Comparison of ENCODE assay signal across 19 mouse cellular contexts in genomic region chr13:32426199-32426598, GRCm38 (mm10).
DNase-seq lines count a peak whose midpoint lies in the region; ATAC-seq lines count a peak whose summit lies in the region.
"Had no signal": no experiment of that assay in that cellular context is flagged by ENCODE, and none has a peak within 500 bp of the region (broad histone marks: within the 10 kb centered on the region; RNA-seq: fewer than 3 reads in every experiment).

No protein-coding gene starts in this region.

- H3K4me1 ChIP-seq in limb, embryonic 12.5 days (replicated peaks) = peaks cover 24% of the 10 kb centered on the region
- H3K4me1 ChIP-seq in limb, embryonic 10.5 days = peaks cover 20% of the 10 kb centered on the region
- no peaks in the 10 kb centered on the region for H3K4me1 ChIP-seq in midbrain, embryonic 11.5 days (ENCODE audit: control insufficient read depth, insufficient read depth, low read length)
- H3K4me1 ChIP-seq: embryonic facial prominence, embryonic 13.5 days; heart, embryonic 15.5 days; liver, embryonic 12.5 days had no signal

- intact Hi-C loops in left cerebral cortex, postnatal 25 days (cut with DNase I) = no loop called here
- intact Hi-C loops in gastrocnemius, postnatal 14 days (cut with DNase I; ENCODE audit: low total_unique reads) = no loop called here

- 0 out of 2 replicates have a peak overlapping the region, but pooled peaks have one; percentile 45 for H3K27ac ChIP-seq in limb, embryonic 12.5 days
- no peak overlapping the region for H3K27ac ChIP-seq in limb, embryonic 10.5 days
- no peak overlapping the region for H3K27ac ChIP-seq in midbrain, embryonic 11.5 days (ENCODE audit: low read depth, low read length)
- H3K27ac ChIP-seq: embryonic facial prominence, embryonic 13.5 days; gastrocnemius, adult 2 months; heart, embryonic 15.5 days; liver, embryonic 12.5 days; macrophage had no signal

- H3K4me3 ChIP-seq in limb, embryonic 12.5 days (replicated peaks) = no peak overlapping the region
- no peak overlapping the region for H3K4me3 ChIP-seq in limb, embryonic 10.5 days
- no peak overlapping the region for H3K4me3 ChIP-seq in midbrain, embryonic 11.5 days (ENCODE audit: low read depth, low read length)
- H3K4me3 ChIP-seq: embryonic facial prominence, embryonic 13.5 days; gastrocnemius, adult 2 months; heart, embryonic 15.5 days; liver, embryonic 12.5 days had no signal

- 0 out of 2 replicates have a peak, but pooled peaks cover 10% of the 10 kb centered on the region for H3K27me3 ChIP-seq in limb, embryonic 12.5 days
- no peaks in the 10 kb centered on the region for H3K27me3 ChIP-seq in limb, embryonic 10.5 days (ENCODE audit: low read depth, poor library complexity, severe bottlenecking)
- no peaks in the 10 kb centered on the region for H3K27me3 ChIP-seq in midbrain, embryonic 11.5 days (ENCODE audit: control insufficient read depth, insufficient read depth, low read length)
- H3K27me3 ChIP-seq: embryonic facial prominence, embryonic 13.5 days; heart, embryonic 15.5 days; liver, embryonic 12.5 days had no signal

- H3K9ac ChIP-seq in limb, embryonic 12.5 days (replicated peaks) = no peak overlapping the region
- H3K9ac ChIP-seq in midbrain, embryonic 11.5 days (ENCODE audit: low read length) = no peak overlapping the region
- H3K9ac ChIP-seq: embryonic facial prominence, embryonic 13.5 days; heart, embryonic 15.5 days; liver, embryonic 12.5 days; lung, embryonic 14.5 days had no signal

- H3K9me3 ChIP-seq in limb, embryonic 12.5 days = no peaks in the 10 kb centered on the region
- H3K9me3 ChIP-seq in limb, embryonic 10.5 days (replicated peaks) = no peaks in the 10 kb centered on the region
- H3K9me3 ChIP-seq in midbrain, embryonic 11.5 days (ENCODE audit: control insufficient read depth, low read length) = no peaks in the 10 kb centered on the region
- H3K9me3 ChIP-seq: embryonic facial prominence, embryonic 13.5 days; heart, embryonic 15.5 days; liver, embryonic 12.5 days had no signal

- no peak overlapping the region for H3K4me2 ChIP-seq in limb, embryonic 12.5 days
- H3K4me2 ChIP-seq in midbrain, embryonic 11.5 days = no peak overlapping the region
- H3K4me2 ChIP-seq: embryonic facial prominence, embryonic 13.5 days; heart, embryonic 15.5 days; liver, embryonic 12.5 days; lung, embryonic 14.5 days had no signal

- H3K36me3 ChIP-seq in limb, embryonic 12.5 days = no peaks in the 10 kb centered on the region
- no peaks in the 10 kb centered on the region for H3K36me3 ChIP-seq in limb, embryonic 10.5 days
- no peaks in the 10 kb centered on the region for H3K36me3 ChIP-seq in midbrain, embryonic 11.5 days (ENCODE audit: control insufficient read depth, insufficient read depth, low read length)
- H3K36me3 ChIP-seq: embryonic facial prominence, embryonic 13.5 days; heart, embryonic 15.5 days; liver, embryonic 12.5 days had no signal

- ATAC-seq in frontal cortex, adult (ENCODE audit: low TSS enrichment) = peak; percentile 93
- no peak for ATAC-seq in limb, embryonic 12.5 days (ENCODE audit: insufficient number of reproducible peaks, insufficient read depth, low FRiP score, low TSS enrichment, low read depth)
- ATAC-seq in midbrain, embryonic 11.5 days (ENCODE audit: low FRiP score) = no peak
- ATAC-seq: liver, embryonic 12.5 days had no signal

- WGBS in limb, embryonic 12.5 days = 74% methylated on average over 7 of the region's 7 CpGs
- 86% methylated on average over 7 of the region's 7 CpGs for WGBS in limb, embryonic 10.5 days
- WGBS in midbrain, embryonic 11.5 days = 86% methylated on average over 7 of the region's 7 CpGs

- no peak for DNase-seq in frontal cortex, postnatal 14 days (ENCODE audit: low spot score in 2 of 2)
- DNase-seq in limb, embryonic 10.5 days (ENCODE audit: low spot score) = no peak
- DNase-seq in left cerebral cortex, postnatal 25 days (ENCODE audit: low spot score in 2 of 2) = peak; percentile 16 to 82
- DNase-seq in gastrocnemius, postnatal 14 days = no peak
- DNase-seq in midbrain, embryonic 11.5 days (ENCODE audit: low spot score, missing footprints) = no peak
- DNase-seq: adrenal gland, postnatal 10 days; cerebellum, adult 18-20 months; gastrocnemius, adult 2 months; heart, adult 18-20 months; lung, embryonic 14.5 days; midbrain, embryonic 14.5 days; retina, postnatal 1 day; thymus, postnatal 4 days had no signal

Comparison
In these comparisons a context has a peak if more than half of its experiments do, and no peak if none do; other contexts are left out.
1. DNase-seq: peak in left cerebral cortex, postnatal 25 days (2 of 2); none in frontal cortex, postnatal 14 days (0 of 2), limb, embryonic 10.5 days (single experiment), gastrocnemius, postnatal 14 days (single experiment) and midbrain, embryonic 11.5 days (single experiment).